Mouse (Mus musculus) lung, postnatal 0 days (tissue): ENCODE measurements around the gene Clybl. TPM values are rescaled to one million over a fixed set of nuclear protein-coding genes. Genes with fewer than 3 reads are reported as not detected.

Source experiments
- ATAC-seq: fragments of 200-750 bp; cut with Nextera tagmentation; 2 replicates; pipeline ENCODE4 v1.8.0; 2017; ENCODE audit warnings: moderate library complexity
- DNase-seq: peaks from one replicate; pipeline ENCODE4 v3.0.0-alpha.2; 2016; ENCODE audit warnings: low spot score
- H3K27ac ChIP-seq: fragments of 300-500 bp; sonication (generic); 2 replicates; pipeline ENCODE4 v1.5.1; 2014; ENCODE audit warnings: antibody characterized with exemption, mild to moderate bottlenecking, low read length, mixed read lengths
- H3K27me3 ChIP-seq: fragments of 300-500 bp; sonication (generic); replicated peaks from 2 replicates; pipeline ENCODE4 v1.6.1; 2014; ENCODE audit warnings: low read length, mixed read lengths; ENCODE audit not compliant: insufficient read depth
- H3K36me3 ChIP-seq: fragments of 300-500 bp; sonication (generic); 2 replicates; pipeline ENCODE4 v1.6.1; 2014; ENCODE audit warnings: low read length, mixed read lengths; ENCODE audit not compliant: insufficient read depth
- H3K4me1 ChIP-seq: fragments of 300-500 bp; sonication (generic); 2 replicates; pipeline ENCODE4 v1.6.1; 2014; ENCODE audit warnings: antibody characterized with exemption, low read depth, low read length, mixed read lengths; ENCODE audit not compliant: insufficient read depth
- H3K4me2 ChIP-seq: fragments of 300-500 bp; sonication (generic); replicated peaks from 2 replicates; pipeline ENCODE4 v1.6.1; 2014; ENCODE audit warnings: low read depth, mild to moderate bottlenecking, low read length, moderate library complexity, mixed read lengths
- H3K4me3 ChIP-seq: fragments of 300-500 bp; sonication (generic); 2 replicates; pipeline ENCODE4 v1.5.1; 2014; ENCODE audit warnings: low read depth, low read length
- H3K9ac ChIP-seq: fragments of 300-500 bp; sonication (generic); replicated peaks from 2 replicates; pipeline ENCODE4 v1.6.1; 2014; ENCODE audit warnings: low read depth, mild to moderate bottlenecking
- H3K9me3 ChIP-seq: fragments of 300-500 bp; sonication (generic); 2 replicates; pipeline ENCODE4 v1.6.1; 2016; ENCODE audit warnings: low read length, mixed read lengths
- CTCF ChIP-seq: IDR thresholded peaks from 2 replicates; pipeline ENCODE4 v1.5.1; 2016; ENCODE audit warnings: antibody characterized with exemption, mild to moderate bottlenecking
- EP300 ChIP-seq: IDR thresholded peaks from 2 replicates; pipeline ENCODE4 v1.6.1; 2016; ENCODE audit warnings: antibody characterized with exemption, mild to moderate bottlenecking, control low read depth
- WGBS: fragments of 180-500 bp; shearing (Covaris S2); extraction: QIAGEN DNeasy Blood & Tissue Kit; methylation state at CpG from one replicate; pipeline ENCODE4 v1.1.7; 2014; 5-methylcytosine and 5-hydroxymethylcytosine counted together
- polyA plus RNA-seq: library from polyadenylated mRNA; unstranded; fragments of >200 nt; fragmentation: Nextera tagmentation; extraction: Ambion mirVana; gene quantifications from 2 replicates; pipeline ENCODE4 v1.2.1, GENCODE M21; 2015

The Clybl gene
- 8.7 and 9.2 TPM in 2 replicates for polyA plus RNA-seq

- Histone ChIP-seq H3K4me3 (peak within 1 kb of the TSS; percentile 75), H3K27ac (no peak within 1 kb of the TSS), H3K9ac (peak within 1 kb of the TSS; percentile 21), H3K4me2 (peak within 1 kb of the TSS; percentile 58), H3K4me1 (no peaks in the 10 kb centered on the region), H3K36me3 (no peaks in the 10 kb centered on the region), H3K27me3 (no peaks in the 10 kb centered on the region), H3K9me3 (no peaks in the 10 kb centered on the region)
- ATAC-seq = peak; percentile 100
- TF ChIP-seq EP300 (no peak), CTCF (no peak)
- WGBS = 3% methylated on average over 45 of the region's 45 CpGs
- peak; percentile 96 for DNase-seq
Measured at GRCm38 (mm10) chr14:122181078-122181814, at the start of gene Clybl. TSS of gene Clybl (plus strand) at chr14:122181704.

GRCm38 (mm10) chr14:122136368-122136928, 45.1 kb upstream of the Clybl start:
- H3K4me2 ChIP-seq = no peak overlapping the region
- peaks cover 9% of the 10 kb centered on the region; the same call in 1 of the 2 replicates for H3K36me3 ChIP-seq
- WGBS = 85% methylated on average over 3 of the region's 3 CpGs
- no peak for TF ChIP-seq CTCF
- no peak for TF ChIP-seq EP300
- H3K9ac ChIP-seq = no peak overlapping the region
- H3K4me1 ChIP-seq = no peaks in the 10 kb centered on the region
- no peak overlapping the region for H3K4me3 ChIP-seq
- ATAC-seq = no peak
- H3K27ac ChIP-seq = no peak overlapping the region
- no peaks in the 10 kb centered on the region for H3K27me3 ChIP-seq
- H3K9me3 ChIP-seq = no peaks in the 10 kb centered on the region
- no peak for DNase-seq

- H3K27me3 ChIP-seq = no peaks in the 10 kb centered on the region
- H3K4me3 ChIP-seq = no peak overlapping the region
- H3K4me1 ChIP-seq = no peaks in the 10 kb centered on the region
- no peak overlapping the region for H3K27ac ChIP-seq
- H3K9ac ChIP-seq = no peak overlapping the region
- WGBS = 67% methylated on average over 7 of the region's 7 CpGs
- no peaks in the 10 kb centered on the region for H3K9me3 ChIP-seq
- no peak overlapping the region for H3K4me2 ChIP-seq
- DNase-seq = no peak
- ATAC-seq = no peak
- TF ChIP-seq EP300 = no peak
- no peak for TF ChIP-seq CTCF
- H3K36me3 ChIP-seq = peaks cover 12% of the 10 kb centered on the region; the same call in 1 of the 2 replicates
Measured at GRCm38 (mm10) chr14:122137234-122137633, 44.3 kb upstream of the Clybl start.

- no peak overlapping the region for H3K4me3 ChIP-seq
- 71% methylated on average over 1 of the region's 1 CpGs for WGBS
- H3K9me3 ChIP-seq = no peaks in the 10 kb centered on the region
- H3K4me2 ChIP-seq = no peak overlapping the region
- no peak for DNase-seq
- H3K4me1 ChIP-seq = no peaks in the 10 kb centered on the region
- H3K9ac ChIP-seq = no peak overlapping the region
- no peak for ATAC-seq
- peaks cover 26% of the 10 kb centered on the region; the same call in 1 of the 2 replicates for H3K36me3 ChIP-seq
- H3K27ac ChIP-seq = no peak overlapping the region
- TF ChIP-seq CTCF = no peak
- TF ChIP-seq EP300 = no peak
- no peaks in the 10 kb centered on the region for H3K27me3 ChIP-seq
Measured at GRCm38 (mm10) chr14:122140126-122140525, 41.4 kb upstream of the Clybl start.

- Histone ChIP-seq H3K4me1 (no peaks in the 10 kb centered on the region), H3K4me2 (no peak overlapping the region), H3K36me3 (peaks cover 59% of the 10 kb centered on the region), H3K4me3 (no peak overlapping the region), H3K27ac (no peak overlapping the region), H3K9me3 (no peaks in the 10 kb centered on the region), H3K27me3 (no peaks in the 10 kb centered on the region), H3K9ac (no peak overlapping the region)
- ATAC-seq = peak; percentile 68
- 62% methylated on average over 4 of the region's 4 CpGs for WGBS
- TF ChIP-seq CTCF (no peak), EP300 (no peak)
- peak; percentile 11 for DNase-seq
Measured at GRCm38 (mm10) chr14:122143585-122144269, 37.8 kb upstream of the Clybl start.

GRCm38 (mm10) chr14:122145374-122145773, 36.1 kb upstream of the Clybl start:
- ATAC-seq (no peak), DNase-seq (no peak)
- no peak overlapping the region for H3K27ac ChIP-seq
- no peak for TF ChIP-seq CTCF
- TF ChIP-seq EP300 = no peak
- H3K36me3 ChIP-seq = peaks cover 64% of the 10 kb centered on the region
- no peaks in the 10 kb centered on the region for H3K4me1 ChIP-seq
- H3K9me3 ChIP-seq = no peaks in the 10 kb centered on the region
- no peak overlapping the region for H3K9ac ChIP-seq
- no peak overlapping the region for H3K4me2 ChIP-seq
- no peaks in the 10 kb centered on the region for H3K27me3 ChIP-seq
- 61% methylated on average over 1 of the region's 1 CpGs for WGBS
- H3K4me3 ChIP-seq = no peak overlapping the region
